Mouse (Mus musculus) G1E (cell line): Measurements from ENCODE around the gene Rcor3. TPM values are rescaled to one million over a fixed set of nuclear protein-coding genes. Genes with fewer than 3 reads are reported as not detected.

Experiments used
- ATAC-seq: 2 replicates; pipeline ENCODE4 v1.8.0; 2016; ENCODE audit warnings: mild to moderate bottlenecking; ENCODE audit not compliant: insufficient number of reproducible peaks, poor library complexity, low FRiP score, severe bottlenecking; ENCODE audit errors: extremely low read depth
- DNase-seq: peaks from one replicate; pipeline ENCODE4 v3.0.0; 2012; ENCODE audit warnings: low spot score
- H3K27me3 ChIP-seq: 2 replicates; pipeline ENCODE4 v1.6.1; 2012; ENCODE audit warnings: mild to moderate bottlenecking, low read length, inconsistent platforms; ENCODE audit not compliant: insufficient read depth
- H3K36me3 ChIP-seq: replicated peaks from 2 replicates; pipeline ENCODE3; 2012; ENCODE audit warnings: mild to moderate bottlenecking, inconsistent platforms
- H3K4me1 ChIP-seq: 2 replicates; pipeline ENCODE4 v1.6.1; 2012; ENCODE audit warnings: low read depth, low read length, inconsistent platforms, mixed read lengths; ENCODE audit not compliant: insufficient read depth
- H3K4me3 ChIP-seq: 2 replicates; pipeline ENCODE4 v1.5.1; 2012; ENCODE audit warnings: low read depth, mild to moderate bottlenecking, inconsistent platforms, low read length, moderate library complexity, mixed read lengths
- H3K9me3 ChIP-seq: replicated peaks from 2 replicates; pipeline ENCODE4 v1.6.1; 2012; ENCODE audit warnings: inconsistent platforms
- CTCF ChIP-seq: IDR thresholded peaks from 2 replicates; pipeline ENCODE4 v1.5.1; 2012; ENCODE audit warnings: low read depth, low read length, inconsistent platforms, mixed read lengths
- GATA1 ChIP-seq: IDR thresholded peaks from 2 replicates; pipeline ENCODE4 v1.6.1; 2012; ENCODE audit warnings: borderline replicate concordance, low read length, inconsistent platforms, mixed read lengths
- GATA2 ChIP-seq: IDR thresholded peaks from 2 replicates; pipeline ENCODE4 v1.6.1; 2012; ENCODE audit warnings: low read depth, low read length, inconsistent platforms, borderline replicate concordance
- POLR2AphosphoS5 ChIP-seq: IDR thresholded peaks from 2 replicates; pipeline ENCODE4 v1.6.1; 2012; ENCODE audit warnings: low read depth, low read length, inconsistent platforms; ENCODE audit not compliant: insufficient replicate concordance
- TAL1 ChIP-seq: conservative IDR thresholded peaks from 2 replicates; pipeline ENCODE4 v1.6.1; 2012; ENCODE audit warnings: low read depth, low read length, inconsistent platforms, mixed read lengths
- polyA plus RNA-seq: library from polyadenylated mRNA; stranded (reverse); fragments of >175 nt; gene quantifications from 2 replicates; pipeline ENCODE4 v1.2.3, GENCODE M21; 2012
- total RNA-seq, 2 experiments: library from RNA; stranded (forward) in 1 of 2; stranded (reverse) in 1 of 2; fragments of 200-1000 nt in 1 of 2; fragments of >200 nt in 1 of 2; fragmentation: Nextera tagmentation in 1 of 2; gene quantifications; 2 replicates each; pipeline ENCODE4 v1.2.3; 2014 to 2017

The Rcor3 gene
- total and polyA plus RNA-seq, 3 experiments: 24.2 to 73.9 (median 39.4) TPM

DNA sequence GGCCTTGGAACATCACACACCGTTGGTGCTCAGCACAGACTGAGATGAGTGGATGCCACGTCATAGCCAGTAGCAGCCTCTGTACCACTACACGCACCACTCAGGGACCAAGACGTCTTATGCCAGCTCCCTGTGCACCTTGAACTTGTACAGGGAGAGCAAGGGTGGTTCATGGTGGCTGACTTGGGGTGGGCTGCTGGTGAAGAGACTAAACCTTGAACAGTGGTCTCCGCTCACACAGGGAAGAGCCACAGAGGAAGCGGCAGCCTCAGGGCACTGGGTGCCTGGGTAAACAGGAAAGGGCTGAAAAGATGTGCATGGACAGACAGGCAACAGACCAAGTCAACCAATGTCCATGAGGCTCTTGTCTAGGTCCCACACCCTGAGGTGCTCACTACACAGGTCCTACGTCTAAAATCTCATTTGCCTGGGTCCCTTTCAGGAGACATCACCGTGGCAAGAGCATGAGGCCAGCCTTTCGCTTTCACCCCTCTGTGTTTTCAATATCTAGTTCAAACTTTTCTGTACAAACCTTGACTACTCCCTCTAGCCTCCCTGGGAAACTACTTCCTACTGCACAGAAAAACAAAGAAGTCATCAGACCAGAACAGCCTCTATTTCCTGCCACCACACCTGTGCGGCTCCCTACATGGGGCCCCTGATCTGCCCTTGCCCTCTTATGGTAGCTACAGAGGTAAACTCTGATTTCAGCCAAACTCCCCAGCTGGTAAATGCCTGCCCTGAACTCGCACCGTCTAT lies 51.4 kb downstream of the Rcor3 start:
- peaks cover 6% of the 10 kb centered on the region for H3K9me3 ChIP-seq
- no peaks in the 10 kb centered on the region for H3K27me3 ChIP-seq
- ATAC-seq: no peak
- H3K4me1 ChIP-seq: peaks cover 27% of the 10 kb centered on the region
- DNase-seq: no peak
- peaks cover 3% of the 10 kb centered on the region for H3K36me3 ChIP-seq
- H3K4me3 ChIP-seq: no peak overlapping the region
- TF ChIP-seq POLR2AphosphoS5 (no peak), GATA1 (no peak), TAL1 (no peak), CTCF (no peak), GATA2 (no peak)

- H3K4me3 ChIP-seq: no peak overlapping the region
- ATAC-seq (no peak), DNase-seq (no peak)
- TF ChIP-seq CTCF (no peak), GATA1 (no peak), TAL1 (no peak), GATA2 (no peak), POLR2AphosphoS5 (no peak)
- H3K4me1 ChIP-seq: peaks cover 15% of the 10 kb centered on the region
- H3K36me3 ChIP-seq: peaks cover 3% of the 10 kb centered on the region
- H3K9me3 ChIP-seq: peaks cover 18% of the 10 kb centered on the region
- no peaks in the 10 kb centered on the region for H3K27me3 ChIP-seq
Measured at GRCm38 (mm10) chr1:192085218-192085617, 52.6 kb downstream of the Rcor3 start.

DNA sequence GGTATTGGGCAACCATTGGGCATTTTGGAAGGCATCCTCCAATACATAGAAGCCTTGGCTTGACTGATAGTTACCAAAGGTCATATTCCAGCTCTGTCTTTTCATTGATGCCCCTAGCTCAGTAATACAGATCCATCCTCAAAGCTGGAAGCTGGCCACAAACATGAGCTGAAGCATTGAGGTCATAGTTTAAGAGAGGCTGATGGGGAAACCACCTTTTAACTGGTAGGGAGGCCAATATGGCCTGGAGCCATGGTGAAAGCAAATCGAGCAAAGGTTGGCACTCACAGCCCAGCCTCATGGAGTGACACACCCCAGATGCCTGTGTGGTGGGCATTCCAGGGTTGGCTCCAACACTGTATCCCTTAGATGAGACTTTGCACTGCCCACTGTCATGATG lies 55.2 kb downstream of the Rcor3 start:
- H3K4me1 ChIP-seq: peaks cover 19% of the 10 kb centered on the region
- no peak for TF ChIP-seq TAL1
- no peak for TF ChIP-seq POLR2AphosphoS5
- TF ChIP-seq CTCF: no peak
- TF ChIP-seq GATA2: no peak
- no peak for TF ChIP-seq GATA1
- no peaks in the 10 kb centered on the region for H3K36me3 ChIP-seq
- ATAC-seq (no peak), DNase-seq (no peak)
- H3K27me3 ChIP-seq: no peaks in the 10 kb centered on the region
- H3K9me3 ChIP-seq: peaks cover 19% of the 10 kb centered on the region
- no peak overlapping the region for H3K4me3 ChIP-seq

- TF ChIP-seq CTCF (no peak), GATA1 (no peak), POLR2AphosphoS5 (no peak), GATA2 (no peak), TAL1 (no peak)
- ATAC-seq (no peak), DNase-seq (no peak)
- no peak overlapping the region for H3K4me3 ChIP-seq
- H3K36me3 ChIP-seq: no peaks in the 10 kb centered on the region
- no peaks in the 10 kb centered on the region for H3K27me3 ChIP-seq
- peaks cover 19% of the 10 kb centered on the region for H3K9me3 ChIP-seq
- peaks cover 13% of the 10 kb centered on the region for H3K4me1 ChIP-seq
Measured at GRCm38 (mm10) chr1:192081129-192081528, 56.7 kb downstream of the Rcor3 start.

DNA sequence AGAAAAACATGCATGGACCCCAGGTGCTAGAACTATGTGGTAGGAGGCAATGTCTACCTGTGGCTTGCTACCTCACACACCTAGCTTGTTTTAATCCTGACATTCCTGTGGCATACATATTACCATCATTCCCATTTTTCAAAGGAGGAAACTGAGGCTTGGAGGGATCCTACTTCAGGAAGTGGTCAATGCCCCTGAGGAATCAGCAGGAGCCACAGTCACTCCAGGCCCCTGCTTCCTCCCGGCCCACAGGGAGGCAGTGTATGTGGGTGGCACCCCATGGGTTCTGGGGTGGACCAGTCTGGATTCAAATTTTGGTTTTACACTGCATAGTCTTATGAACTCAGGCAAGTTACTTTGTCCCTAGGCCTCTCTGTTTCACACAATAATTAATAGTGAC lies 58.7 kb downstream of the Rcor3 start:
- no peak for TF ChIP-seq CTCF
- no peak for TF ChIP-seq POLR2AphosphoS5
- no peak for TF ChIP-seq GATA1
- no peak for TF ChIP-seq GATA2
- no peak for TF ChIP-seq TAL1
- peaks cover 19% of the 10 kb centered on the region for H3K9me3 ChIP-seq
- peaks cover 13% of the 10 kb centered on the region for H3K4me1 ChIP-seq
- ATAC-seq (no peak), DNase-seq (no peak)
- H3K27me3 ChIP-seq: no peaks in the 10 kb centered on the region
- no peak overlapping the region for H3K4me3 ChIP-seq
- no peaks in the 10 kb centered on the region for H3K36me3 ChIP-seq

GRCm38 (mm10) chr1:192078406-192078805 lies 59.5 kb downstream of the Rcor3 start:
- H3K4me3 ChIP-seq: no peak overlapping the region
- DNase-seq: peak; percentile 12
- H3K27me3 ChIP-seq: no peaks in the 10 kb centered on the region
- TF ChIP-seq TAL1 (no peak), GATA2 (no peak), CTCF (no peak), GATA1 (no peak), POLR2AphosphoS5 (no peak)
- H3K9me3 ChIP-seq: peaks cover 19% of the 10 kb centered on the region
- ATAC-seq: peak; percentile 86
- H3K36me3 ChIP-seq: no peaks in the 10 kb centered on the region
- peaks cover 13% of the 10 kb centered on the region for H3K4me1 ChIP-seq
